Mouse (Mus musculus) stomach, embryonic 16.5 days (tissue): ENCODE measurements around the gene Slc27a5. TPM values are rescaled to one million over a fixed set of nuclear protein-coding genes. Genes with fewer than 3 reads are reported as not detected.

Source experiments
- ATAC-seq: fragments of 200-750 bp; cut with Nextera tagmentation; 2 replicates; pipeline ENCODE4 v1.8.0; 2017; ENCODE audit warnings: moderate number of reproducible peaks, moderate TSS enrichment; ENCODE audit not compliant: insufficient read depth, low FRiP score
- H3K27ac ChIP-seq: fragments of 300-500 bp; sonication (generic); 2 replicates; pipeline ENCODE4 v1.5.1; 2014; ENCODE audit warnings: low read length
- H3K27me3 ChIP-seq: fragments of 300-500 bp; sonication (generic); 2 replicates; pipeline ENCODE4 v1.6.1; 2014; ENCODE audit warnings: low read length, control low read depth, mixed read lengths; ENCODE audit not compliant: control insufficient read depth, insufficient read depth
- H3K36me3 ChIP-seq: fragments of 300-500 bp; sonication (generic); 2 replicates; pipeline ENCODE4 v1.6.1; 2014; ENCODE audit warnings: low read length; ENCODE audit not compliant: control insufficient read depth, insufficient read depth
- H3K4me1 ChIP-seq: fragments of 300-500 bp; sonication (generic); 2 replicates; pipeline ENCODE4 v1.6.1; 2014; ENCODE audit warnings: low read length, control low read depth, mixed read lengths; ENCODE audit not compliant: control insufficient read depth, insufficient read depth
- H3K4me2 ChIP-seq: fragments of 300-500 bp; sonication (generic); 2 replicates; pipeline ENCODE4 v1.6.1; 2014; ENCODE audit warnings: low read depth, low read length, mixed read lengths
- H3K4me3 ChIP-seq: fragments of 300-500 bp; sonication (generic); replicated peaks from 2 replicates; pipeline ENCODE4 v1.5.1; 2014; ENCODE audit warnings: mild to moderate bottlenecking, low read length
- H3K9ac ChIP-seq: fragments of 300-500 bp; sonication (generic); 2 replicates; pipeline ENCODE4 v1.6.1; 2014; ENCODE audit warnings: low read length
- H3K9me3 ChIP-seq: fragments of 300-500 bp; sonication (generic); replicated peaks from 2 replicates; pipeline ENCODE4 v1.6.1; 2016; ENCODE audit warnings: low read length, control low read depth; ENCODE audit not compliant: control insufficient read depth
- WGBS: fragments of 180-500 bp; shearing (Covaris S2); extraction: QIAGEN DNeasy Blood & Tissue Kit; methylation state at CpG from one replicate; pipeline ENCODE4 v1.1.7; 2014; 5-methylcytosine and 5-hydroxymethylcytosine counted together
- polyA plus RNA-seq: library from polyadenylated mRNA; unstranded; fragments of >200 nt; fragmentation: Nextera tagmentation; extraction: Ambion mirVana; gene quantifications from 2 replicates; pipeline ENCODE4 v1.2.1, GENCODE M21; 2015

The Slc27a5 gene
- polyA plus RNA-seq, 1 experiment from 2014 or later, result 1.4 TPM

DNA sequence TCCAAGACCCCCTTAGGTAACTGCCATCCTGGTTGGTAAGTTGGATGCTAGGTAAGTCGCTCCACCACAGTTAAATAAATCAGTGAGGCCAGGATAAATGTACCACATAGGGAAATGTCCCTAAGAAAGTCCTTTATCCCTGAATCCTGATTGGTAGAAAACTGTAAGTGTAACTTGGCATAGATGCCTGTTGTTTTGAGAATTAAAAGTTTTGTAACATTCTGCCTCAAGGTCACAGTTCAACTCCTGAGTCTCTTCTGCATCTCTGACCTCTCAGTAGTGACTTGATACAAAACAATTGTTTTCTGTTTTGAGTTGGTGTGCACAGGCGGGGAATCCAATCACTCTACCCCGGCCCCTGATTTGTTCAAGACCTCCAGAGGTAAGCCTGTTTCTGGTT lies 859 bp upstream of the Slc27a5 start, which contains the start of gene Trim28:
Gene Trim28, plus strand, starts transcription at position 264 of the 400 bp plus-strand sequence.
- Histone ChIP-seq H3K27ac (no peak within 1 kb of the TSS), H3K4me3 (no peak within 1 kb of the TSS), H3K4me2 (no peak within 1 kb of the TSS), H3K4me1 (no peaks in the 10 kb centered on the region), H3K9me3 (no peaks in the 10 kb centered on the region), H3K27me3 (no peaks in the 10 kb centered on the region), H3K9ac (no peak within 1 kb of the TSS), H3K36me3 (no peaks in the 10 kb centered on the region)
- WGBS, result 74% methylated on average over 3 of the region's 3 CpGs
- ATAC-seq, result no peak

DNA sequence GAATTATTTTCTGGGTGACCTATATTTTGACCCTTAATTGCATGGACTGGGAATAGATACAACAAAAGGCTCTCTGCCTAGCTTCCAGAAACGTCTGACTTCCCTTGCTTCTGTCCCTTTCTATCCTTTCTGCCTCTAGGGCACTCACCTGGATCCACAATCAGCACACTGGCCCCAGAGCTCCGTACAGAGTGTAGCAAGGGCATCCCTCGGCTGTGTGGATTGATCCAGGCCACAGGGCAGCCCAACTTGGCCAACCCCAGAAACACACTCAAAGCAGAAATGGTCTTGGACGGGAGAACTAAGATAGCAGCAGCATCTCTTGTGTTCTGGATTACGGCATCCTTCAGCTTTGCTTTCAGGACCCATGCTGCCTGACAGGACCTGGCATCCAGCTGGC lies 762 bp downstream of the Slc27a5 start:
- H3K36me3 ChIP-seq, result no peaks in the 10 kb centered on the region
- H3K9me3 ChIP-seq, result no peaks in the 10 kb centered on the region
- H3K27me3 ChIP-seq, result no peaks in the 10 kb centered on the region
- H3K9ac ChIP-seq, result no peak overlapping the region
- 71% methylated on average over 5 of the region's 5 CpGs for WGBS
- H3K4me1 ChIP-seq, result no peaks in the 10 kb centered on the region
- no peak overlapping the region for H3K27ac ChIP-seq
- ATAC-seq, result no peak
- H3K4me3 ChIP-seq, result no peak overlapping the region
- H3K4me2 ChIP-seq, result no peak overlapping the region

DNA sequence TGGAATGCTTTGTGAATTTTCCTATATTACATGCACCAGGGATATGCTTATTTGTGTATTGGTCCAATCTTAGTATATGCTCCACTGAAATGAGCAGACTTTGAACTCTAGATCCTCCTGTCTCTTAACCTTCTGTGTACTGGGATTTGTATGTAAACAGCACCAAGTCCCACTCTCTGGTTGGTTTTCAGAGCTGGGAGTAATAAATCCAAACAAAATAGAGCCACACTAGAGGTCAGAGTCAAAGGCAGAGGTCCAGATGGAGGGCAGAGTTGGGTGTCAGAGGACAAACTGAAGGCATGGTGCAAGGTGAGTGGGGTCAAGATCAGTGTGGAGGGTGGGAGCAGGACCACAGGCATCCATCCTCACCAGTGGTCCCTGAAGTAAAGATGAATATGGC lies 2.1 kb downstream of the Slc27a5 start:
- Histone ChIP-seq H3K9ac (no peak overlapping the region), H3K4me2 (no peak overlapping the region), H3K27ac (no peak overlapping the region), H3K27me3 (no peaks in the 10 kb centered on the region), H3K4me3 (no peak overlapping the region), H3K9me3 (no peaks in the 10 kb centered on the region), H3K36me3 (no peaks in the 10 kb centered on the region), H3K4me1 (no peaks in the 10 kb centered on the region)
- ATAC-seq, result no peak

DNA sequence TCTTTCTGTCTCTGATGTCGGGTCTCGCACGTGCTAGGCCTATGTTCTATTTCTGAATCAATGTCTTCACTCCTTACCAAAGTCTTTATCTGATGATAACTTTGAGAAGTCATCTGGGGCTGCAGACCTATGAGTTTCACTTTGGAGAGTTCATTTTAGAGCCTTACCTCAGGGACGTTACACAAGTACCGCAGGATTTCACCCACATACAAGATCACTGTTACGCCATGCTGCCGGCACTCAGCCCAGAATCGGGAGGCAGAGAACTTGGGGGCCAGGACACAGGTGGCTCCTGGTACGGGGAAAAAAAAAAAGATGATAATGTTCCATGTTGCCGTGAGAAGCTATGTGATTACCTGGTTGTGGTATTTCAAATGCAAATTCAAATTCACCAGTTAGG lies 4.8 kb downstream of the Slc27a5 start:
- no peak overlapping the region for H3K4me3 ChIP-seq
- ATAC-seq, result no peak
- no peak overlapping the region for H3K27ac ChIP-seq
- 86% methylated on average over 10 of the region's 10 CpGs for WGBS
- H3K4me2 ChIP-seq, result no peak overlapping the region
- no peaks in the 10 kb centered on the region for H3K27me3 ChIP-seq
- no peaks in the 10 kb centered on the region for H3K36me3 ChIP-seq
- no peaks in the 10 kb centered on the region for H3K9me3 ChIP-seq
- H3K9ac ChIP-seq, result no peak overlapping the region
- H3K4me1 ChIP-seq, result no peaks in the 10 kb centered on the region

DNA sequence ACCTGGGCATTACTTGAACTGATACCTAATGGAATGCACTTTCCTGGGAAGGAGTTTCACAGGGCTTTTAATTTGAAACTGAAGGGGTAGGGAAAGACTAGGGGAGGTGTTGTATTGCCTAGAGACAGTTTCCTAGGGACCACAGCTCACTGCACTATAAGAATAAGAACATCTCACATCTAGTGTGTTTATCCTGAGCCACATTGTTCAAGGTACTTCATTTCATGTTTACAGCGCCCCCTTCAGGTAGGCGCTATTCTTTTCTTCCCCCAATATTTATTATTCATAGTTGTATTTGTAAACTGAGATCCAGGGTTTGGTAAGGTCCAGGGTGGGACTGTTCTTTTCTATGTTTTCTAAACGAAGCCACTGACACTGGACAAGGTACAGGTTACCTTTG lies 5.8 kb downstream of the Slc27a5 start:
- no peak for ATAC-seq
- Histone ChIP-seq H3K27ac (no peak overlapping the region), H3K36me3 (no peaks in the 10 kb centered on the region), H3K4me3 (no peak overlapping the region), H3K27me3 (no peaks in the 10 kb centered on the region), H3K9me3 (no peaks in the 10 kb centered on the region), H3K4me2 (no peak overlapping the region), H3K4me1 (no peaks in the 10 kb centered on the region), H3K9ac (no peak overlapping the region)
- WGBS, result 7% methylated on average over 3 of the region's 3 CpGs

DNA sequence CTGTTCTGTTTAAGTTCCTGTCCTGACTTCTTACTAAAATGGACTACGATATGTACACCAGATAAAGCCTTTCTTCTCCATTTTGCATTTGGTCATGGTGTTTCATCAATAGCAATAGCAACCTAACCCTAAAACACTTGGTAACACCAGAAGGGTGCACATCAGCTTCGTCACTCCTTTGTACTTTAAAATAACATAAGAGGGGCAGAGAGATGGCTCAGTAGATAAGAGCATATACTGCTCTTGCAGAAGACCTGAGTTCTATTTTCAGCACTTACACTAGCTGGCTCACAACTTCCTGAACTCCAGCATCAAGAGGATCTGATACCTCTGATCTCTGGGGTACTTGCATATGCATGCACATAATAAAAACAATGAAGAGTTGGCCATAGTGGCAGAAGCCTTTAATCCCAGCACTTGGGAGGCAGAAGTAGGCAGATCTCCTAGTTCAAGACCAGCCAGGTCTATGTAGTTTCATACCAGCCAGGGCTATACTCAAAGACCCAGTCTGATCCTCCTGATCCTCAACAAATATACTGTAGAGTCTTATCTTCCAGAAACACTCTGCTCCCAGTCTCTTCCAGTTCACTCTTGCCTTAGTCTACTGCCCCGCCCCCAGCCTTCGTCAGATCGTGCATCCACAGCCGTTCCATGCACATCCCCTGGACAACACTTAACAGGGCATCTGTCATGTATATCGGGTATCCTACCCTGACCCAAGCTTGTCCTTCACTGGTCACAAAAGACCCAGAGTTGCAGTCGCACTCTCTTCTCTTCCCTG lies 10.4 kb downstream of the Slc27a5 start:
- no peak for ATAC-seq

DNA sequence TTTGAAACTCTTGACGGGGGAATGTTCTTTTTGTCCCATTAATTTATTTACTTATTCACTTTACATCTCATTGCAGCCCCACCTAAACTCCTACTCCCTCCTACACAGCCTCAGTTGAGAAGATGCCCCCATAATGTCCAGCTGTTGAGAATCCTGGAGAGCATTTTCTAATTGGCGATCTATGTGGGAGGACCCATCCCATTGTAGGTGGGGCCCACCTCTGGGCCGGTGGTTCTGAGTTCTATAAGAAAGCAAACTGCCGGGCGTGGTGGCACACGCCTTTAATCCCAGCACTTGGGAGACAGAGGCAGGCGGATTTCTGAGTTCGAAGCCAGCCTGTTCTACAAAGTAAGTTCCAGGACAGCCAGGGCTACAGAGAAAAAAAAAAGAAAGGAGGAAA lies 11.1 kb downstream of the Slc27a5 start:
- Histone ChIP-seq H3K4me1 (no peaks in the 10 kb centered on the region), H3K9me3 (no peaks in the 10 kb centered on the region), H3K27me3 (no peaks in the 10 kb centered on the region), H3K9ac (no peak overlapping the region), H3K4me3 (no peak overlapping the region), H3K36me3 (no peaks in the 10 kb centered on the region), H3K27ac (no peak overlapping the region), H3K4me2 (no peak overlapping the region)
- WGBS, result 84% methylated on average over 8 of the region's 8 CpGs
- ATAC-seq, result no peak

More for the DNA sequence above, 10.4 kb downstream of the Slc27a5 start:
- Histone ChIP-seq H3K27me3 (no peaks in the 10 kb centered on the region), H3K4me2 (no peak overlapping the region), H3K4me3 (no peak overlapping the region), H3K9ac (no peak overlapping the region), H3K36me3 (no peaks in the 10 kb centered on the region), H3K9me3 (no peaks in the 10 kb centered on the region), H3K27ac (no peak overlapping the region), H3K4me1 (no peaks in the 10 kb centered on the region)
- 78% methylated on average over 8 of the region's 8 CpGs for WGBS

DNA sequence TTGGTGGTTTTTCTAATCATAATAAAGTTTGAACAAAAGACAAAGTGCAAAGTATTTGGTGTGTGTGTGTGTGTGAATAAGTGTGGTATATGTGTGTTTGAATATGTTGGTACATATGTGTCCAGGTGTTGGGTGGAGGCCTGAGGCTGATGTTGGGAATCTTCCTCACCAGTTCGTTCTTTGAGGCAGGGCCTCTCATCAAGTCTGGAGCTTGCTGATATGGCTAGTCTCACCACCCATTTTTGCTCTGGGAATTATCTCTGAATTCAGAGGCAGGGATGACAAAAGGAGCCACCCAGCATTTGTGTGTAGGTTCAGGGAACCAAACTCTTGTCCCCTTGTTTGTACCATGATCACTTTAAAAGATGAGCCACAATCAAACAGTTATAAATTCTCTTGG lies 12.3 kb downstream of the Slc27a5 start:
- H3K36me3 ChIP-seq, result no peaks in the 10 kb centered on the region
- H3K4me2 ChIP-seq, result no peak overlapping the region
- H3K4me1 ChIP-seq, result no peaks in the 10 kb centered on the region
- H3K9me3 ChIP-seq, result no peaks in the 10 kb centered on the region
- H3K9ac ChIP-seq, result no peak overlapping the region
- no peak overlapping the region for H3K27ac ChIP-seq
- 83% methylated on average over 1 of the region's 1 CpGs for WGBS
- no peak for ATAC-seq
- no peak overlapping the region for H3K4me3 ChIP-seq
- no peaks in the 10 kb centered on the region for H3K27me3 ChIP-seq

DNA sequence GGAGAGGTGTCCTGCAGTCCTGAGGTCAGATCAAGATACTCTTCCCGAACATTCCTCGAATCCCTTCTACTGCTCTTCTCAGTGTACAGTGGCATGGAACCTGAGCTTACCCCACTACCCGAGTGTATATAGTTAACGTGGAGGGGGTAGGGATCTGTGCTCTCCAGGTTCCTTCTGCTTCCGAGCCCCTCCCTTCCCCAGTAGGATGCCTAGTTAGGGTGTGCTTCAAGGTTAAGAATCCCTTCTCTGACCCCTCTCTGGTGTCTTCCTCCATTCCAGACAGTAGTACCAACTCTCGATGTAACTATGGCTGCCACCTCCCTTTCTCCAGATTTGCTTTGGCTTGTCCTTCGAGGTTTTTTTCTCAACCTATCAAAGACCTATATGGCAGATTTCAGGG lies 17.7 kb downstream of the Slc27a5 start:
- no peak overlapping the region for H3K9ac ChIP-seq
- WGBS, result 85% methylated on average over 7 of the region's 7 CpGs
- H3K4me1 ChIP-seq, result peaks cover 8% of the 10 kb centered on the region
- no peak overlapping the region for H3K4me3 ChIP-seq
- no peak for ATAC-seq
- H3K4me2 ChIP-seq, result no peak overlapping the region
- no peaks in the 10 kb centered on the region for H3K36me3 ChIP-seq
- no peak overlapping the region for H3K27ac ChIP-seq
- no peaks in the 10 kb centered on the region for H3K27me3 ChIP-seq
- H3K9me3 ChIP-seq, result no peaks in the 10 kb centered on the region
